Mouse (Mus musculus) adrenal gland, adult 10 weeks (tissue): ENCODE data around the gene Hao1. TPM values are rescaled to one million over a fixed set of nuclear protein-coding genes. Genes with fewer than 3 reads are reported as not detected.

Experiments used
- polyA plus RNA-seq: library from polyadenylated mRNA; stranded (reverse); fragments of 350-450 nt; fragmentation: Illumina TruSeq; extraction: RNeasy Lipid Tissue Mini Kit (QIAGEN cat#74804); gene quantifications from one replicate; pipeline ENCODE4 v1.2.3, GENCODE M21; 2014; ENCODE audit warnings: low read depth, low replicate concordance

Hao1 gene
- polyA plus RNA-seq: 1.5 TPM

DNA sequence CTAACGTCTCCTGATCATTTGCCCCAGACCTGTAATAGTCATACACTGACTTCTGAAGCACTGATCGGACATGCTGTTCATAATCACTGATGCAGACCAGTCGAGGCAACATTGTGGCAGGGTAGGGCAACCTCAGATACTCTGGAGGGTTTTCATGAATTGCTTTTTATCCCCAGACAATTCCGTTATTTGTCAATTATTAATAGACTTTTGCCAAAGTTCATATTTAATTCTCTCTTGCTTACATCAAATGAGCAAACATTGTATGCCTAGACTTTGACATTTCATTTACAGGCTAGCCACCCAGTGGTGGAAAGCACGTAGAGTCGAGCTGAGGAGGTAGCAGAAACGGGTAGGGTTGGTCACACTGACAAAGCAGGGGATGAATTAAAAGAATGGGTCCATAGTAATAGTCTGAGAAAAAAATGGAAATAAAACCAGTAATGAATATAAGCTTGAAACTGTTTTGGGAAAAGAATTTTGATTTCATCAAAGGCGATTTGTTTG is at the start of gene Hao1:
Gene Hao1, minus strand, starts transcription at position 148 of the 507 bp plus-strand sequence.

Other genes starting within 250 kb of the Hao1 start
- 111 TPM for gene Tmx4, start 89.8 kb upstream of the Hao1 start, polyA plus RNA-seq
- gene Plcb1, start 231.7 kb upstream of the Hao1 start, polyA plus RNA-seq: 197 TPM